Mouse (Mus musculus): ENCODE data around the gene Figla.
A peak's percentile ranks its signal among the peaks of the same experiment; 100 is the strongest.
"Not testable (repeated sequence)": the region's sequence is repeated elsewhere in the genome, so short reads cannot be mapped to it uniquely, and the experiment has no call there.

The Figla gene

DNA sequence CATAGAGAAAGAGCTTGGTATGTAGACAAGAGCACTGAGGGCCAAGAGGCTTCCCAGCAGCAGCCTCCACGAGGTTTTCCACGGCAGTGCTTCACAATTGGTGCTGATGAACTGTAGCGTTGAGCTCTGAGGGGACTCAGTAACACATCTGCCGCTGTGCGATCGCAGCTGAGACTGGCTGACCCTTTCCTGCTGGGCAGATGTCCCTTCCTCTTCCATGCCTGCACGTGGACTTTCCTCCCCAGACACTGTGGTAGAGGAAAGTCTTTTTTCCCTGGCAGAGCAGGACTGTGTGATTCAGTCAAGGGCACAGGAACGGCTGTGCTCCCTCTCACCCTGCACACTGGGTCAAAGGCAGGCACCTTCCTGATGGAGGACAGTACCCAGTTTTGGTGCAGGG is 31.6 kb upstream of the Figla start:
- H3K4me3 ChIP-seq (replicated peaks; ENCODE audit: low read length) = no peak overlapping the region
- peaks cover 1% of the 10 kb centered on the region for H3K9me3 ChIP-seq (ENCODE audit: low read length)
- H3K36me3 ChIP-seq (ENCODE audit: insufficient read depth, low read length) = no peaks in the 10 kb centered on the region
- no peaks in the 10 kb centered on the region for H3K27me3 ChIP-seq (ENCODE audit: insufficient read depth, low read length)
- TF ChIP-seq CTCF (conservative IDR thresholded peaks at IDR 0.05; ENCODE audit: low read length) (no peak), NANOG (IDR thresholded peaks at IDR 0.05; ENCODE audit: borderline replicate concordance, low read length) (no peak), POU5F1 (IDR thresholded peaks at IDR 0.05; ENCODE audit: borderline replicate concordance, low read length) (no peak)
- no peaks in the 10 kb centered on the region for H3K4me1 ChIP-seq (replicated peaks; ENCODE audit: low read depth, low read length)

DNA sequence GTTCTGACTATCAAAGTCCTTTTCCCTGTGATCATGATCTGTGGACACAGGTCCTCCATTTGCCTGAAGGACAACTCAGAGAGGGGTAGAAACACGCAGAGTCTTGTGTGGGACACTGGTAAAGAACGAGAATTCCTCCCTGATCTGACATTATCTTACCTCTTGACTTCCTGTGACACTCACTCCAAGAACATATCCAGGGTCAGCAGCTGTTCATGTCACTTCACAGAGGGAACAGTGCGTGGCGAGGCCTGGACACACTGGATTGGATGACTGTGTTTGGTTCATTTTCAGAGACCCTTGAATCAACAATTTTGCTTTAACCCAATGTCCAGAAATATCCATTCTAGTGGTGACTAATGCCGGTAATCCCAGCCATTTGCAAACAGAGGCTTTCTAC is 26.4 kb upstream of the Figla start:
- not testable (repeated sequence) for H3K4me3 ChIP-seq (replicated peaks; ENCODE audit: low read length); H3K4me1 ChIP-seq (replicated peaks; ENCODE audit: low read depth, low read length); H3K36me3 ChIP-seq (ENCODE audit: insufficient read depth, low read length); H3K9me3 ChIP-seq (ENCODE audit: low read length)
- H3K27me3 ChIP-seq (ENCODE audit: insufficient read depth, low read length) = peaks cover 12% of the 10 kb centered on the region

DNA sequence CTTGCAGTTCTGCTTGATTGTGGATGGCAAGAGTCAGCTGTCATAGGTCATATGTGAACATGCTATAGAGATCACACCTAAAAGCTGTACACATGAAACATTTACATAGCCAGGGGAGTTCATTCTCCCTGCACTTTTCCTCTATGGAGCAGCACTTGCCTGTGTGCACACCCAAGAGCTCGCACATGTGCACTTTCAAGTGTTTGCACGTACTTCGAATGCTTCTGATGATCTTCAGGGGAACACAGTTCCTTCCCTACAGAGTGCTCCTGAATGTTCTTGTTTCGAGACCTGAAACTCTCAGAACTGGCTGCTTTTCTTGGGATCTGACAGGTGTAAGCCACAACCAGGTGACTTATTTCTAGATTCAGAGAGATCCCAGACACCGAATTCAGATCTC is 25.2 kb upstream of the Figla start:
- H3K4me3 ChIP-seq (replicated peaks; ENCODE audit: low read length); H3K36me3 ChIP-seq (ENCODE audit: insufficient read depth, low read length); H3K9me3 ChIP-seq (ENCODE audit: low read length); H3K4me1 ChIP-seq (replicated peaks; ENCODE audit: low read depth, low read length): not testable (repeated sequence)
- H3K27me3 ChIP-seq (ENCODE audit: insufficient read depth, low read length) = peaks cover 12% of the 10 kb centered on the region

DNA sequence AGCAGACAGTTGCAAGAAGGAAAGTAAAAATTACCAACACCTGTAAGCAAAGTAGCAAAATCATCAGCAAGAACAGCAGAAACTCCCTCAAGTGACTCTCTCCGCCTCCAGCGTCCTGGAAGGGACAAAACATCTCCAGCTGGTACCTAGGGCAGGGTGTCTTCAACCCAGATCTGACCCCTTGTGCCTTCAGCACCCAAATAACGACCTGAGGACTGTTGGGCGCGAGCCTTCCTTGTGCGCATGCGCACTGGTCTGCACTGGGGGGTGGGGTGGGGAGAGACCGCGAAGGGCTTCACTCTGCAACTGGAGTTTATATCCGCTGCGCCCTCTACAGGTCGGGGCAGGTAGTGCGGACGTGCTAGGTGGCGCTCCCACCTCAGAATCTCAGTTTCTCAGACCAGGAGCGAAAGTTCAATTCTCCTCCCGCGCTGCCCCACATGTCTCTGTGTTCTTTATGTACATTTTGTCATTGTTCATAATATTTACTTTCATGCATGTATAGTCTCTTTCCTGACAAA is 12.5 kb upstream of the Figla start:
- Histone ChIP-seq H3K9me3 (ENCODE audit: low read length) (peaks cover 24% of the 10 kb centered on the region), H3K36me3 (ENCODE audit: insufficient read depth, low read length) (no peaks in the 10 kb centered on the region), H3K4me3 (replicated peaks; ENCODE audit: low read length) (no peak overlapping the region), H3K27me3 (ENCODE audit: insufficient read depth, low read length) (peaks cover 5% of the 10 kb centered on the region; the same call in 1 of the 2 replicates), H3K4me1 (replicated peaks; ENCODE audit: low read depth, low read length) (peaks cover 3% of the 10 kb centered on the region; the same call in 1 of the 2 replicates)
- TF ChIP-seq NANOG (IDR thresholded peaks at IDR 0.05; ENCODE audit: borderline replicate concordance, low read length) (no peak), CTCF (conservative IDR thresholded peaks at IDR 0.05; ENCODE audit: low read length) (peak; percentile 64), POU5F1 (IDR thresholded peaks at IDR 0.05; ENCODE audit: borderline replicate concordance, low read length) (no peak)

DNA sequence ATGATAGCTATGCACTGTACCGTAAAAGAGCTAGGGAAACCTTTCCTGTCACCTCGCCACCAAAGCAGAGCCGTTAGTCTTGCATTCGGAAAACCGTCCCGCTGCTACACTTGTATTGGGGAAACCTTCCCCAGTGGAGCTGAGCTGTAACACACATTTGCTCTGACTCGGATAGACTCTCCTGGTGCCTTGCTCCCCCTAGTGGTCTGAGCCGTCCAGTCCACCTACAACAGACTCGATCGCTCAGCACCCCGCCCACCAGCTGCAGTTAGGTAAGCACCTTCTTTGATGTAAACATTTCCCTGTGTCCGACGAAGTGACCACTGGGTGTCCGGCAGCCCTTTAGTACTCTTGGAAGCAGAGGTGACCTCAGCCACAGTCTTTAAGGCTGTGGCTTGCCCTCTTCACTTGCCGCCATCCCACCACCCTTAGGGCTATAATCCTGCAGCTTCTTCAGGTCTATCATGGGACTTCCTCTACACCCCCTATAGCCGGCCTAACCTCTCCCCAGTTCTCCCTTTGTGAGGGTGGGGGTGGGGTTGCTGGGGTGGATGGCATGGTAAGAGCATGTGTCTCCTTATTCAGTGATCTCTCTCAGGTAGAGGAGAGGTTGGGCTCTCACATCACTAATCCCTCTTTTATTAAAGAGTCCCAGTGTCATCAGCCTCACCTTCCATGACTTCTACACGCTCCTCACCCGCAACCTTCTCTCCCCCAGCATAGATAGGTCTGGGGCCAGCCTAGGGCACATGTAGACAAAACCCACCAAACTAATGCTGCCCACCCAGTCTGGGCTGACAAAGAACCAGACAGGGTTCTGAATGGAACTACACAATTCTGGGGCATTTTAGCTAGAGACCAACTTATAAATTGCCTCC is 11.5 kb upstream of the Figla start:
- H3K4me3 ChIP-seq (replicated peaks; ENCODE audit: low read length) = no peak overlapping the region
- H3K4me1 ChIP-seq (replicated peaks; ENCODE audit: low read depth, low read length) = peaks cover 3% of the 10 kb centered on the region; the same call in 1 of the 2 replicates
- peaks cover 30% of the 10 kb centered on the region for H3K9me3 ChIP-seq (ENCODE audit: low read length)
- peaks cover 5% of the 10 kb centered on the region; the same call in 1 of the 2 replicates for H3K27me3 ChIP-seq (ENCODE audit: insufficient read depth, low read length)
- H3K36me3 ChIP-seq (ENCODE audit: insufficient read depth, low read length) = no peaks in the 10 kb centered on the region
- TF ChIP-seq POU5F1 (IDR thresholded peaks at IDR 0.05; ENCODE audit: borderline replicate concordance, low read length) (no peak), CTCF (conservative IDR thresholded peaks at IDR 0.05; ENCODE audit: low read length) (peak; percentile 78)

DNA sequence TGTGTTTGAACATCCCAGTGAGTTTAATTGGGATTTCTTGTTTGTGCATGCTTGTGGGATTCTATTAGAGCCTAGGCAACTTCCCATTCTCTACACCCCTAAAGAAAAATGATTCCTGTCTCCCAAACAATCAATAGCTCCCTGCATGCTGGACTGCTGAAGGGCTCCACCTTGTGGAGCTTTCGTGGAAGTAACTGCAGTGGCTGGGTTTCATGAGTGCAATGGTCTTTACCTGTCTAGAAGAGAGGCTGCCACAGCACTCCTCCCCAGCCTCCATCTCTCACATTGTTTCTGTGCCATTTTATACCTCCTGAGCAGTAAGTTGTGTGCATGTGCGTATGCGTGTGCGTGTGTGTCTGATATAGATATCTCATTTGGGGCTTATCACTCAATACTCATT is 6.0 kb upstream of the Figla start:
- Histone ChIP-seq H3K36me3 (ENCODE audit: insufficient read depth, low read length) (no peaks in the 10 kb centered on the region), H3K27me3 (ENCODE audit: insufficient read depth, low read length) (peaks cover 32% of the 10 kb centered on the region), H3K9me3 (ENCODE audit: low read length) (peaks cover 6% of the 10 kb centered on the region; the same call in 1 of the 2 replicates), H3K4me1 (replicated peaks; ENCODE audit: low read depth, low read length) (no peaks in the 10 kb centered on the region), H3K4me3 (replicated peaks; ENCODE audit: low read length) (no peak overlapping the region)
- TF ChIP-seq CTCF (conservative IDR thresholded peaks at IDR 0.05; ENCODE audit: low read length) (peak; percentile 85), NANOG (IDR thresholded peaks at IDR 0.05; ENCODE audit: borderline replicate concordance, low read length) (no peak)

DNA sequence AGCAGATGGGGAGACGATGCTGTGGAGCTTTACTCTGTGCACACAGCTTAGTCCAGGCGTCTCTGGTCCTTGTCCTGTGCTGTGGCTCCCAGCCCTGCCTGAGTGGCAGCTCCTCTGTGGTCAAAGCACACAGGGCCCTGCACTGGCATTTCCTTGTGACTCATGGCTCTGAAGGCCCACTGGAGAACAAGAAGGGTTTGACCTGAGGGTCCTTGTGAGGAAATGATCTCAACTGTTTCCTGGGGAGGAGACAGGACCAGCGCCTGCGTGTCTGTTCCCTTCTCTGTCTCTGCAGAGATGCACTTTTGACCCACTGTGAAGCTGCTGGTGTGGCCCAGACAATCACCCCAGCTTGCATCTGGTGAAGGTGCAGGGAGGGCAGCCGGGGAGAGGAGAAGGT is 1.2 kb upstream of the Figla start:
- peaks cover 74% of the 10 kb centered on the region for H3K27me3 ChIP-seq (ENCODE audit: insufficient read depth, low read length)
- not testable (repeated sequence) for H3K36me3 ChIP-seq (ENCODE audit: insufficient read depth, low read length); H3K9me3 ChIP-seq (ENCODE audit: low read length); H3K4me1 ChIP-seq (replicated peaks; ENCODE audit: low read depth, low read length); H3K4me3 ChIP-seq (replicated peaks; ENCODE audit: low read length)

DNA sequence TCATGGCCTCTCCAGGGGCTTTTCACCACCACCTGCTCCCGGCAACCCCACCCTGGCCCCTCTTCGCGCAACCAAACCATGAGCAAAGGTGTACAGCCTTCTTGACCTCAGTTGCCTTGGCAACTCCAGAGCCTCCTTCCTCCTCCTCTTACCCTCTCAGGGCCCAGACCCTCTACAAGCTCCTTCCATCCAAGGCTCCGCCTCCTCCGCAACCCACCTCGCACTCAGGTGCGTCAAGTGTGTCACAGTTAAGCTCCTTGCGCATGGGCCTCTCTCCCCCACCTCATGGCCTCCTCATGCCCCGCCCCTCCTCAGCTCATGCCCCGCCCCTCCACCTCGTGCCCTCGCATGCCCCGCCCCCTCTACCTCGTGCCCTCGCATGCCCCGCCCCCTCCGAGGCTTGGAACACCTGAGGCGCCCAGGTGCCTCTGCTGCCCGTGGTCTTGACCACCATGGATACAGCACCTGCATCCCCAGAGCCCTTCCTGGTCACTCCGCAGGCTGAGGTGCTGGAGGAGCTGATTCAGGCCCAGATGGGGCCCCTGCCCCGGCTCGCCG is 901 bp downstream of the Figla start:
- TF ChIP-seq POU5F1 (IDR thresholded peaks at IDR 0.05; ENCODE audit: borderline replicate concordance, low read length) (no peak), CTCF (conservative IDR thresholded peaks at IDR 0.05; ENCODE audit: low read length) (no peak), NANOG (IDR thresholded peaks at IDR 0.05; ENCODE audit: borderline replicate concordance, low read length) (no peak)
- Histone ChIP-seq H3K4me3 (replicated peaks; ENCODE audit: low read length) (0 out of 2 replicates have a peak overlapping the region, but pooled peaks have one; percentile 32), H3K4me1 (replicated peaks; ENCODE audit: low read depth, low read length) (no peaks in the 10 kb centered on the region), H3K36me3 (ENCODE audit: insufficient read depth, low read length) (no peaks in the 10 kb centered on the region), H3K9me3 (ENCODE audit: low read length) (no peaks in the 10 kb centered on the region; the same call in 1 of the 2 replicates), H3K27me3 (ENCODE audit: insufficient read depth, low read length) (peaks cover 73% of the 10 kb centered on the region)

All from E14TG2a.4 (cell line).